Mouse (Mus musculus) induced T-regulatory cell, adult 2 months (primary cell): Measurements from ENCODE around the gene Gm15294.

Experiments used
- DNase-seq: peaks from one replicate; pipeline ENCODE4 v3.0.0-alpha.2; 2012; ENCODE audit warnings: low read depth

Gm15294 gene

DNA sequence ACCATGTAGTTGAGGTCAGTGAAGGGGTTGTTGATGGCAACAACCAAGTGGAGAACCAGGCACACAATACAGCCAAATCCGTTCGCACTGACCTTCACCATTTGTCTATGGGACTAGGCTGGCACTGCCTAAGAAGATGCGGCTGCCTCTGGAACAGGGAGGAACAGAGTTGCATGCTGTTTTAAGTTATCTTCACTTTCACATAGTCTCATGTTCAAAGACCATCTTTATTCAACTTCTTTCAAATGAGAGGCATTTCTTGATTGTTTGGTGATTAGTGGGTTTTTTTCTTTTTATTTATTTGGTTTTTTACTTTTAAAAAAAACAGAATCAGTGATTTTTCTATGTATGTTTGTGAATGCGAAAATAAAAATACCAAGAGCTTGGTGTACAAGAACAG is at the start of gene Gm15294:
TSS of gene Gm15294 (minus strand) at position 101 of the 400 bp plus-strand sequence.
- DNase-seq: no peak

DNA sequence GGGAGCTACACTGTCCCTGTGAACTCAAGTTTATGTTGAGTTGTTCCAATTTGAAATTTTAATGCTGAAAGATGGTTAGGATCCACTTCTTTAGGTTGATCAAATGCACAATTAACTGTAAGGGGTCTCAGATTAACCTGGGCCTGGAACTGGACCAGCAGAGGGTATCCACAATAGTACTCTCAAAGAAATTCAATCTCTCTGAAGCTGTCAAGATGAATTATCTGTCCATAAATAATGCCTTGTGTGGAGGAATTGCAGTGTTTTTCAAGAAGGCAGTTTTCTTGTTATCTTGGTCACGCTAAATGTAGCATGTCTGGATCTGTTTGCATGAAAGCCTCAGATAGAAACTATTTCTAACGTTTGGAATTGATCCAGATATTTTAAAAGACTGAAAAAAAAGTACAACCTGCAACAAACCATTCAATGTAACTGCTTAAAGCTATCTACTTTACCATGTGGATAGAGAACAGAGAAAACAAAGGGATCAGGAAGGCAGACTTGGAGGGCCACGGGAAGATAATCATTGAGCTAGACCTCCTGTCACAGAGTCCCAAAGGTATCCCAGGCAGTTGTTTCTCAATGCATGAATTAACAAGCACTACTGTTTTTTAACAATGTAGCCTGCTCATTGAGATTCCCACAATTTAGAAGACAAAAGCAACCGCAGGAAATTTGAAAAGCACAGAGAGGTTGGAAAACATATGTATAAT is 9.5 kb upstream of the Gm15294 start:
- DNase-seq: no peak

DNA sequence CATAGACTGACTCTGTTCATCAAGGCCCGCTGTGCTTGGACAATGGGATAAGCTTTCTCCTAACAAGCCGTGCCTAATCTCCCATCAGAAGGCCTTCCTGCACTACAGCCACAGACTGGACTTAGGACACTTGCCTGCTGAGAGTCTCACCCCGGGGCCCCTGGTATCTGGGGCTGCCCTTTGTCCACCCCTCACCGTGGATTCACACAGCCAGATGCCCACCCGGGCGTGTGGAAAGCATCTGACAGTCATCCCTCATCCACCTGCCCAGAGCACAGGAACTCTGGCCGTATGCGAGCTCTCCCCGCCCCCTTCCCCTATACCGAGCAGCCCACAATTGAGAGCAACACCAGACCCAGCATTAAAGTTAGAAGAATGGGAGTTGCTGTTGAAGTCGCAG is 1.0 kb downstream of the Gm15294 start:
- no peak for DNase-seq

GRCm38 (mm10) chrX:141873597-141873996 is 1.4 kb downstream of the Gm15294 start:
- DNase-seq: no peak

DNA sequence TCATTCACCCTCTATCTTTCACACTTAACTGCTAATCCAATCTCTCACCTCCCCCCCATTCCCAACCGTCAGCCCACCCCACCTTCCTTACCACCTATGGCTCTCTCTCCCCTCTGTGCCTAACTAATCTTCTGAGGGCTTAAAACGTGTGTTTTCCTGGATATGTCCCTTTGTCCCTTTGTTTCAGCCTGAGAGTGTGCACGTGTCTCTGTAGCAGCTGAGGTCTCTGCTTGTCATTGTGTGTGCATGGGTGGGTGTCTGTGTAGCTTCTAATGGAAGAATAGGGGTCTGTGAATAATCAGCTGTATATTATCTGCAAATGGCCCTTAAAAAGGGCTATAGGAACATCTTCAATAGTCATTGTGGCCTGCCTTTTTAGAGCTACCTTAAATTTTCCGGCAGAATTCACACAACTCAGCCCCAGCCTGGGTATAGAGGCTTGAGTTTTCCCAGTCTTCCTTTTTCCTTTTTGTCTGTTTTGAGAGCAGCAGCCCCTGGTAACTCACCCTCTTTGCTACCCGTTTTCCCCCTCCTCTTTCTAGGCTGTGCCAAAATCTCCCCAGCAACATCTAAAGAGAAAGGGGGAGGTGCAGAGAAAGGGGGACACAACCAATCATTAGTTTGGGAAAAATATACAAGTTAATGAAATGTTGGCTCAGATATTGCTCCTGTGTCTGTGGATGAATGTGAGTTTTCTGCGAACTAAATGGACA is 19.2 kb downstream of the Gm15294 start:
- DNase-seq: no peak
